Mouse (Mus musculus) hindbrain, postnatal 0 days (tissue): Measurements from ENCODE around the gene Lama1. TPM values are rescaled to one million over a fixed set of nuclear protein-coding genes. Genes with fewer than 3 reads are reported as not detected.
A peak's percentile ranks its signal among the peaks of the same experiment; 100 is the strongest.

ENCODE experiments used
- ATAC-seq: fragments of 200-750 bp; cut with Nextera tagmentation; 2 replicates; pipeline ENCODE4 v1.8.0; 2017; ENCODE audit warnings: mild to moderate bottlenecking, moderate TSS enrichment, moderate library complexity
- DNase-seq: peaks from one replicate; pipeline ENCODE4 v3.0.0-alpha.2; 2015; ENCODE audit warnings: low spot score
- H3K27ac ChIP-seq: fragments of 300-500 bp; sonication (generic); 2 replicates; pipeline ENCODE4 v1.5.1; 2014; ENCODE audit warnings: mild to moderate bottlenecking
- H3K27me3 ChIP-seq: fragments of 300-500 bp; sonication (generic); 2 replicates; pipeline ENCODE4 v1.6.1; 2014; ENCODE audit warnings: low read length, mixed read lengths; ENCODE audit not compliant: insufficient read depth
- H3K36me3 ChIP-seq: fragments of 300-500 bp; sonication (generic); 2 replicates; pipeline ENCODE4 v1.6.1; 2014; ENCODE audit warnings: low read length, mixed read lengths; ENCODE audit not compliant: insufficient read depth
- H3K4me1 ChIP-seq: fragments of 300-500 bp; sonication (generic); 2 replicates; pipeline ENCODE4 v1.6.1; 2014; ENCODE audit warnings: antibody characterized with exemption, low read length, mixed read lengths; ENCODE audit not compliant: insufficient read depth
- H3K4me2 ChIP-seq: fragments of 300-500 bp; sonication (generic); 2 replicates; pipeline ENCODE4 v1.6.1; 2014; ENCODE audit warnings: low read depth, mild to moderate bottlenecking, low read length, moderate library complexity, mixed read lengths
- H3K4me3 ChIP-seq: fragments of 300-500 bp; sonication (generic); 2 replicates; pipeline ENCODE4 v1.5.1; 2014; ENCODE audit warnings: low read length
- H3K9ac ChIP-seq: fragments of 300-500 bp; sonication (generic); replicated peaks from 2 replicates; pipeline ENCODE4 v1.6.1; 2014; ENCODE audit warnings: mild to moderate bottlenecking, low read length, moderate library complexity, mixed read lengths
- H3K9me3 ChIP-seq: fragments of 300-500 bp; sonication (generic); 2 replicates; pipeline ENCODE4 v1.6.1; 2016; ENCODE audit warnings: low read length, mixed read lengths
- CTCF ChIP-seq: IDR thresholded peaks from 2 replicates; pipeline ENCODE4 v1.5.1; 2016; ENCODE audit warnings: antibody characterized with exemption, control low read depth, low read depth
- WGBS: fragments of 180-500 bp; shearing (Covaris S2); extraction: QIAGEN DNeasy Blood & Tissue Kit; methylation state at CpG from one replicate; pipeline ENCODE4 v1.1.7; 2014; 5-methylcytosine and 5-hydroxymethylcytosine counted together
- polyA plus RNA-seq: library from polyadenylated mRNA; unstranded; fragments of >200 nt; fragmentation: Nextera tagmentation; extraction: Ambion mirVana; gene quantifications from 2 replicates; pipeline ENCODE4 v1.2.1, GENCODE M21; 2015
- total RNA-seq: library from RNA; depleted of rRNA; stranded (reverse); fragments of >200 nt; gene quantifications from 2 replicates; pipeline ENCODE4 v1.2.3, GENCODE M21; 2014

Gene Lama1
- total and polyA plus RNA-seq, 2 experiments from 2014 or later: 2.8 to 18.4 TPM

- no peak overlapping the region for H3K4me2 ChIP-seq
- ATAC-seq (no peak), DNase-seq (no peak)
Measured at GRCm38 (mm10) chr17:67712929-67713328, 15.9 kb downstream of the Lama1 start.

DNA sequence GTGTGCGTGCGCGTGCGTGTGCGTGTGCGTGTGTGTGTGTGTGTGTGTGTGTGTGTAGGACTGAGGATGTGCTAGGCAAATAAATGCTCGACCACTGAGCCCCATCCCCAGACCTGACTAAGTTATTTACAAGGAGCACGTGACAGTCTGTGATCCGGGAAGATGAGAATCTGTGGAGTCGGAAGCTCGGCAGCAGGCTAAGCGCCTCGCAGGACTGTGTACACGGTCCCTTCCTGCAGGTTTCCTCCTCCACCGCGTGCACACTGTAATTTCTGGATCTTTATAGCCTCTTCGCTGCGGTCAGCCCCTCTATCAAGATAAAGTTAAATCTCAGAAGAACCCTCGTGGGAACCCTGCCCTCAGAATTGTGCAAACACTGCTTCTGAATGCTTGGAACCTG lies 18.4 kb downstream of the Lama1 start:
- 76% methylated on average over 19 of the region's 19 CpGs for WGBS
- H3K9me3 ChIP-seq: no peaks in the 10 kb centered on the region
- no peak overlapping the region for H3K4me2 ChIP-seq
- no peak overlapping the region for H3K27ac ChIP-seq
- DNase-seq (no peak), ATAC-seq (0 out of 2 replicates have a peak, but pooled peaks have one; percentile 35)
- H3K9ac ChIP-seq: no peak overlapping the region
- H3K27me3 ChIP-seq: no peaks in the 10 kb centered on the region
- H3K4me3 ChIP-seq: no peak overlapping the region
- no peaks in the 10 kb centered on the region for H3K36me3 ChIP-seq
- no peaks in the 10 kb centered on the region; the same call in 1 of the 2 replicates for H3K4me1 ChIP-seq
- TF ChIP-seq CTCF: no peak

More at GRCm38 (mm10) chr17:67712929-67713328, 15.9 kb downstream of the Lama1 start:
- no peaks in the 10 kb centered on the region; the same call in 1 of the 2 replicates for H3K4me1 ChIP-seq
- H3K9ac ChIP-seq: no peak overlapping the region
- no peaks in the 10 kb centered on the region for H3K9me3 ChIP-seq
- no peaks in the 10 kb centered on the region for H3K27me3 ChIP-seq
- H3K4me3 ChIP-seq: no peak overlapping the region
- no peak overlapping the region for H3K27ac ChIP-seq
- 70% methylated on average over 7 of the region's 7 CpGs for WGBS
- peak; percentile 5; the same call in 1 of the 2 replicates for TF ChIP-seq CTCF
- H3K36me3 ChIP-seq: no peaks in the 10 kb centered on the region

GRCm38 (mm10) chr17:67722055-67722454 lies 25.0 kb downstream of the Lama1 start:
- H3K9me3 ChIP-seq: no peaks in the 10 kb centered on the region
- TF ChIP-seq CTCF: no peak
- no peaks in the 10 kb centered on the region for H3K36me3 ChIP-seq
- H3K4me2 ChIP-seq: no peak overlapping the region
- no peaks in the 10 kb centered on the region for H3K27me3 ChIP-seq
- no peak for ATAC-seq
- H3K27ac ChIP-seq: no peak overlapping the region
- no peak overlapping the region for H3K4me3 ChIP-seq
- DNase-seq: no peak
- 65% methylated on average over 7 of the region's 7 CpGs for WGBS
- H3K9ac ChIP-seq: no peak overlapping the region
- H3K4me1 ChIP-seq: no peaks in the 10 kb centered on the region

DNA sequence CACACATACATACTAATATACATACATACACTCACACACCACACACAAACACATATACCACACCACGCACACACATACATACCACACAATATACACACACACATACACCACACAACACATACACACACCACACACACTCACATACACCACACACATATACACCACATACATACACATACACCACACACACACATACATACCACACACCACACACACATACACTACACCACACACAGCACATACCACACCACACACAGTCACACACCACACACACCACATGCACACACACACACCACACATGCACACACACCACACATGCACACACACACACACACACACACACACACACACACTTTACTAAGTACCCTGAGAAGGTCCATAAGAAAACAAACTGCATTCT lies 25.5 kb downstream of the Lama1 start:
- WGBS: 97% methylated on average over 1 of the region's 1 CpGs
- Histone ChIP-seq H3K27ac (no peak overlapping the region), H3K36me3 (no peaks in the 10 kb centered on the region), H3K9me3 (no peaks in the 10 kb centered on the region), H3K4me3 (no peak overlapping the region), H3K4me1 (no peaks in the 10 kb centered on the region), H3K27me3 (no peaks in the 10 kb centered on the region), H3K9ac (no peak overlapping the region), H3K4me2 (no peak overlapping the region)
- no peak for DNase-seq
- no peak for TF ChIP-seq CTCF
- ATAC-seq: no peak

DNA sequence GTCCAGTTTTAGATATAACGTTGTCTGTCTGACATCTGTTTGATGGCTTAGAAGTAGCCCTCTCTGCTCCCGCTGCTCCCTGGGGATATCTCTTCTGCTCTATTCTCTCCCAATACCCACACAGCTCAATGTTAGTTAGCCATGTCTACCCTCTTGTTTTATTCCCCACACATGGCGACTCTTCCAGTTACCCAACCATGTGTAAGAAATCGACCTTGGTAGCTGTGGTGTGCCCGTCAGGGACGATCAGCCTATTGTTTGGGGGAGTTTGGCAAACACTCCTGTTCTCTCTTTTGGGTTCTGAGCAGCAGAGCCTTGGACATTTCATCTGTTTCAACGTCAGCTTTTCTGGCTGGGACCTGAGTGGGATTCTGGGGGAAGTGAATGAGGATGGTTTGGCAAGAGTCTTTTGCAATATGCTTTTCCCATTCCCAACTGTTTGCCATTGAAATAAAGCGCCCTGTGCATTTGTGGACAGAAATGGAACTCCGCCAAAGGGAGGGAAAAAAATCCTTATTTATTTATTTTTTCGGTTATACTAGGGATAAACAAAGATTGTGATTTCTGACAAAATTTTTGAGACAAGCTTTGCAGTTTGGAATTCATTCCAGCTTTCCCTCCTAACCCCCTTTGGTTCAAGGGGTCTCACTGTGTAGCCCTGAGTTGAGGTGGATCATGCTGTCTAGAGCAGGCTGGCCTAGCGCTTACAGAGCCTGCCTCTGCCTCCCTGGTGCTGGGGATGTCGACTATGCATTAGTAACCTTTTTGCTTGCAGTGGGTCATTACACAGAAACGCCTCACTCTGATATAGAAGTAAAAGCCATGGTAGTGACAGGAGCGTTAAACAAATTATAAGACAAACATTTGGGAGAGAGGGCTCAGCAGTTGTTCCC lies 26.4 kb downstream of the Lama1 start:
- no peak overlapping the region for H3K9ac ChIP-seq
- no peaks in the 10 kb centered on the region for H3K9me3 ChIP-seq
- H3K4me1 ChIP-seq: no peaks in the 10 kb centered on the region
- no peaks in the 10 kb centered on the region for H3K27me3 ChIP-seq
- H3K4me2 ChIP-seq: no peak overlapping the region
- 50% methylated on average over 14 of the region's 14 CpGs for WGBS
- ATAC-seq: peak; percentile 42; the same call in 1 of the 2 replicates
- no peak for TF ChIP-seq CTCF
- H3K4me3 ChIP-seq: no peak overlapping the region
- no peaks in the 10 kb centered on the region for H3K36me3 ChIP-seq
- H3K27ac ChIP-seq: no peak overlapping the region
- DNase-seq: peak; percentile 36

GRCm38 (mm10) chr17:67726601-67727000 lies 29.5 kb downstream of the Lama1 start:
- no peaks in the 10 kb centered on the region for H3K27me3 ChIP-seq
- H3K4me3 ChIP-seq: no peak overlapping the region
- no peak overlapping the region for H3K4me2 ChIP-seq
- H3K36me3 ChIP-seq: no peaks in the 10 kb centered on the region
- WGBS: 84% methylated on average over 11 of the region's 11 CpGs
- DNase-seq: no peak
- H3K9me3 ChIP-seq: no peaks in the 10 kb centered on the region
- H3K4me1 ChIP-seq: no peaks in the 10 kb centered on the region
- no peak for ATAC-seq
- no peak for TF ChIP-seq CTCF
- no peak overlapping the region for H3K27ac ChIP-seq
- H3K9ac ChIP-seq: no peak overlapping the region

- no peaks in the 10 kb centered on the region for H3K36me3 ChIP-seq
- ATAC-seq (no peak), DNase-seq (no peak)
- 59% methylated on average over 7 of the region's 7 CpGs for WGBS
- no peak overlapping the region for H3K9ac ChIP-seq
- H3K27ac ChIP-seq: no peak overlapping the region
- no peaks in the 10 kb centered on the region for H3K27me3 ChIP-seq
- no peak for TF ChIP-seq CTCF
- no peaks in the 10 kb centered on the region for H3K4me1 ChIP-seq
- no peak overlapping the region for H3K4me3 ChIP-seq
- no peak overlapping the region for H3K4me2 ChIP-seq
- H3K9me3 ChIP-seq: no peaks in the 10 kb centered on the region
Measured at GRCm38 (mm10) chr17:67728751-67729150, 31.7 kb downstream of the Lama1 start.
